Mouse (Mus musculus) adrenal gland, postnatal 4 days (tissue): ENCODE measurements around the gene Arvcf. TPM values are rescaled to one million over a fixed set of nuclear protein-coding genes. Genes with fewer than 3 reads are reported as not detected.

Source experiments
- DNase-seq, 2 experiments: peaks; one replicate each; pipeline ENCODE4 v3.0.0; 2021 to 2022; ENCODE audit warnings: low spot score in 2 of 2, mixed read lengths in 2 of 2
- total RNA-seq, 2 experiments: library from RNA; stranded (reverse); gene quantifications; 2 replicates each; pipeline ENCODE4 v1.2.3; 2021

Arvcf gene
- total RNA-seq, 2 experiments from 2014 or later = 56.9 to 59.4 TPM

DNA sequence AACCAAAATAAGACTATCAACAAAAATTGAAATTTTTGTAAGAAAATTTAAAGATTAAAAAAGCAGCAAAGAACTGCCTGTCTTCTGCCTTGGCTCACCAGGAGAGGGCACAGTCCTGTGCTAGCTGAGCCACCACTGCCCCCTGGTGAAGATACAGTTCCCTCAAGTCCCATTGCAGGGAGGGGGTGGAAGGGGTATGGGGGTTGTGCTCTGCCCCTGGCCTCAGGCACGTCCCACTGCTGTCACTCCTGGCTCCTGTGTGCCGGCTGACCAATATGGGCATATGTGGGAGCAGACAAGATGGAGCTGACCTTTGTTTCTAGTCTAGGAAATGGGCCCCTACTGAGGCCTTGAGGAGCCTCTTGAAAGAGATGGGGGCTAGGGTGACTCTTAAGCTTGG is 58.3 kb downstream of the Arvcf start:
- DNase-seq = peak in 1 of 2 experiments; percentile 44

DNA sequence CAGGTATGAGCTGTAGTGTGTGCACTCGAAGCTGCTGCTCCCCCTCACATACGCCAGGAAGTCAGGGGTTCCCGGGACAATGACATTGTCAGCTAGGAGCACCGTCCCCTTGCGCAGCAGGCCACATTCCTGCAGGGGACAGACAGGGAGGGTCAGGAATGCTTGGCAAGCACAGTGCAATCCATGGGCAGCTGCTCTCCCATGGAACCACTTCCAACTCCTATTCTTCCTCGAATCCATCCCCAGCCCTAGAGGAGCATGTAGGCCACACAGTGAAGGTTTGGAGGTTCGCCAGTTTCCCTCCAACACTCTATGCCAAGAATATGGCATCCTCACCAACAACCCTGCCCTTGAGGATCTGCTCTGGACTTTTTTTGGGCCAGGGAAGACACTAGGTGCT is 59.9 kb downstream of the Arvcf start:
- no peak for DNase-seq

DNA sequence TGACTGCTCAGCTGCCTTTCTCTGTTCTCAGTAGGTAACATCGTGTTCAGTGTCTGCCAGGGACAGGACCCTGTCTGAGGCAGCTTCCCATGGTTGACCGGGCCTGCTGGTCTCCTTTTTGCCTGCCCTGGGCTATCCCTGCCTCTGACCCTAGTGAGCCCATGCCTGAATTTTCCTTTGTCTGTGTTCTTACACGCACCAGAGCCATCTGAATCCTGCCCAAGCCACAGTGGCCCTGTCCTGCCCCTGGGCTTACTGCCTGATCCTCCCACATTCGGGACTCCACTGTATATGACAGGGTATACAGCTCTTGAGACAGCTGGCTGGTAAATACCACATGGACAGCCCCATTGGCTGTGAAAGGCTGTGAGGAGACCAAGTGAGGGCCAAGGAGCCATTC is 61.8 kb downstream of the Arvcf start:
- no peak for DNase-seq

DNA sequence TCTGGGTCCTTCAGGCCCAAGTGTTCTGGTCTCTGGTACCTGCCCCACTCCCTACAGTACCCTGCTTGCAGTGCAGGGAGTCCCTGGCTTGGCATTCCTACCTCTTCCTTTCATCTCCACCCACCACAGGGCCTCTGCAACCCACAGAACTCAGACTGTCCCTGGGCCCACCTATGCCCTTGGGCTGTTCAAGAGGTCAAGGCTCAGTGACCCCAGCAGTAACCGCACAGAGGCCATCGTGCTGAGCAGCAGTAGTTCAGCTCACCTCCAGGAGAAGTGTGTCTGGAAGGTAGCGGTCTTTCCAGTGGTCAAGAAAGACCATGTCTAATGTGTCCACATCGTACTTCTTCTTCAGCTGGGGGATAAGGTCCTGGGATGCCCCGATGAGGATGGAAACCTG is 62.4 kb downstream of the Arvcf start:
- DNase-seq = no peak

DNA sequence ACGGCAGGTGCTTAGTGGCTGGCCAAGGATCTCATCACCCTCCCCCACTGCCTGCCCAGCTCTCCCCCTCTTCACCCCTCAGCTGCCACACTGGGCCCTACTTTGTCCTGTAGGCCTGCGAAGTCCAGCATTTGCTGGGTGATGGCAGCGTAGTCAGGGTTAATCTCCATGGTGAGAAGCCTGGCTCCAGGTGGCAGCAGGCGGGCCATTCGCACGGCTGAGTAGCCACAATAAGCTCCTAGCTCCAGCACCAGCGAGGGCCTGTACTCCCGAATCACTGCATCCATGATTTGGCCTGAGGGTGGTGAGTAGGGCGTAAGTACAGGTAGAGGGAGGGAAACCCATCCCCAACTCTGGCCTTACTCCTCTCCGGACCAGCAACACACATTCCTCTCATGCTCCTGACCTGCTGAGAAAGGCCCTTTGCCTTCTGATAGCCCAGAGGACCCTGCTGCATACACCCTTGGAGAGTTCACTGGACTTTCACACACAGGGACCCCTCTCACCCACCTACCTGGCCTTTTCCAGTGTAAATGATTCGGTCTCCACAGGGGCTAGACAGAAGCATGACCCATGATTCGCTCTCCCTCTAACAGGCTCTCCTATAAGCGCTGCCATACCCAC is 63.2 kb downstream of the Arvcf start:
- DNase-seq = no peak

DNA sequence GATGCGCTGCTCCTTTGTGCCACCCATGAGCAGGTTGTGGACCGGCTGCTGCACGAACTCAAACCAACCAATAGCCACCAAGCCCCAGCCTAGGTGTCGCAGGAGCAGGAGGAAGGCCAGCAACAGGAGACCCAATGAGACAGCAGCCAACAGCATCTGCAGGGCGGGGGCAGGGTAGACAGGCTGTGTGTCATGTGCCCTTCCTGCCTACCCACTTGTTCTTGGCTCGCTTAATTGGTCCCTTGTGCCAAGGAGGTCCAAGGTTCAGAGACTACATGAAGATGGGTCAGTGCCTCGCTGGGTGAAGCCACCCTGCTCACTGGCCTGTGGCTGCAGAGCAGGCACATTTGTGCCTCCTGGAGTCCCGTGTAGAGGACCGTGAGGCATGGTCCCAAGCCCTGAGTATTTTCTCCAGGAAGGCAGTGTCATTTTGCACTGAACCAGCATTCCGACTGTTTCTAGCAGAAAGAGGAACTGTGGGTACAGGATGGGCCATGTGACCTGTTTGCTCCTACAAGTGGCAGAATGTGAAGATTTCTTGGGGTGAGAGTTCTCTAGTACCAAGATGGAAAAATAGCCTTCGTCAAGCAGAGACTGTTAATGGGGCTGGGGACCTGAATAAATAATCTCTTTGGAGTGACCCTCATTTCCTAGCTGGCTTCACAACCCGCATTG is 64.0 kb downstream of the Arvcf start:
- DNase-seq = no peak

DNA sequence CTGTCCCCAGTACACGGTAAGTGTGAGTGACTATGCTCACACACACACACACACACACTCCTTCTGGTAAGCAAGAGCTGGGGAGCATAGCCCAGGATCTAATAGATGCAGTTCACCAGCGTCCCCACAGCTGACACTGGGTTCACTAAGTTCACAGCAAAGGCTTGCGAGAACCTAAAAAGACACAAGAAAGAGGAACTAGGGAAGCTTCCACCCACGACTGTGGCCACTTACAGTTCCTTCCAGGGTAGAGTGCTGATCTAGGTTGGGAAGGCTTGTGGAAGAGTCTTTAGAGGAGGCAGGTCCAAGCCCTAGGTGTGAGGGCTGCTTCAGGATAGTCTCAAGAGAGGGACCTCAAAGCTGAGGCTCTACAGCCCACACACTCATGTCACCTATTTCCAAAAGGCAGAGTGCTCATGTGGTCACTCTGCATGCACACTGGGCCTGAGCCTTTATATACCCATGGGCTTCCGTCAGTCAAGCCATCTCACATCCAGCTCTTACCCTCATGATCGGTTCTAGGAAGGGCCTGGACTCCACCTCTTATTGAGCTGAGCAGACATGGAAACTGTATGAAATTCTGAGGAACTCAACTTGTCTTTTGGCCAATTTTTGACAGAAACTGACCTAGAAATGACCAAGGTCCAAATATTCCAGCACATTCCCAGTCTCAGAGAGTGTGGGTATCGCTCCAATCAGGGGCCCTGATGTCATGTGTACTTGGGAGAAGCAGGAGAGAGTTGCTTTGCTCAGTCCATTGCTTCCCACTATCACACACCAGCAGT is 65.2 kb downstream of the Arvcf start:
- DNase-seq = no peak

DNA sequence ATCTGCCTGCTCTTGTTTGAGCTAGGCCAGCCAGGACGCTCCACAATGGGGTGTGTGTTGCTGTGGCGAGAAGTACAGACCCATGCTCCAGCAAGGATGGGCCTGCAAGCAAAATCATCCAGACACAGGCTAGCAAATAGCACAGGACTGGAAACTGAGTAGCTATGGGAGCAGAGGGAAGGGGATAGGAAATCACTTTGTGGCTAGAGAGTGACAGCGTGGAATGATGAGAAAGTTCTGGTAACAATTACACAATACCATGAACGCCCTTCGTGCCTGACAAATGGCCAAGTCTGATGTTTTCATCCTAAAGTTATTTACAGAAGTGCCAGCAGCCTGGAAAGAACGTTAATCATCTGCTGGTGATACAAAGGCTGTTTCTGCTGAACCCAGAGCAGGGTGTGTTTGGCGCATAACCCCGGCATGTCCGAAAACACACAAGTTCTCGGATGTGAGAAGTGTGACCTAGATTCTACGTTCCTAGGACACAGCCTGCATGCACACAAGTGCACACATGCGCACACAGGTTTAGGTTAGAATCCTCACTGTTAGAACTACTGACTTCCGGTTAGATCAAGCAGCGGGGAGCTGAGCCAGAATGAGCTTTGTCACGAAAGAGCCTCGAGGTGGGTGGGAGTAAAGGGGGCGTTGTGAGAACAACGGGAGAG is 68.2 kb downstream of the Arvcf start:
- no peak for DNase-seq

DNA sequence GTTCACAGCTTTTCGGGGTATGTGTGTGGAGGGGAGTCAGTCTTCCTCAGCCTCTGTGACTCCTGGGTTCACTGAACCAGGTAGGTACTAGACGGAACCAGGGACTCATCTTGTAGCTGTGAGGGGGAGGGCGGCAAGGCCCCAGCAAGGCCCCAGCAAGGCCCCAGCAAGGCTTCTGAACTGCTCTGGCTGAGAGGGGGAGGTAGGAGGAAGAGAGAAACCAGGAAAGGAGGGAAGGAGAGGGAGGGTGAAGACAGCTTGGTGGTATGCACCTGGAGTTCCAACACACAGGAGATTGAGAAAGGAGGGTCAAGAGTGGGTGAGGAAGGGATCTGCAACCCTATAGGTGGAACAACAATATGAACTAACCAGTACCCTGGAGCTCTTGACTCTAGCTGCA is 68.9 kb downstream of the Arvcf start:
- no peak for DNase-seq

DNA sequence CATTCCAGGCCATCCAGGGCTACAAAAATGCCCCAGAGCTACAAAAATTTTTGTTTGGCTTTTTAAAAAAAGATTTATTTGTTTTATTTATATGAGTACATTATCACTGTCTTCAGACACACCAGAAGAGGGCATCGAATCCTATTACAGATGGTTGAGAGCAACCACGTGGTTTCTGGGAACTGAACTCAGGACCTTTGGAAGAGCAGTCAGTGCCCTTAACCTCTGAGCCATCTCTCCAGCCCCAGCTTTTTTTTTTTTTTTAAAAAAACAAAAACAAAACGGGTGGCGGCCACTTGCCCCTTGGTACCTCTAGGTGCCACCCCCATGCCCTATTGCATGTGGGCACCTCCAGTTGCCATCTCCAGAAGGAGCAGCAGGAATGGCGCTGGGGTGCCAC is 69.5 kb downstream of the Arvcf start:
- DNase-seq = no peak

DNA sequence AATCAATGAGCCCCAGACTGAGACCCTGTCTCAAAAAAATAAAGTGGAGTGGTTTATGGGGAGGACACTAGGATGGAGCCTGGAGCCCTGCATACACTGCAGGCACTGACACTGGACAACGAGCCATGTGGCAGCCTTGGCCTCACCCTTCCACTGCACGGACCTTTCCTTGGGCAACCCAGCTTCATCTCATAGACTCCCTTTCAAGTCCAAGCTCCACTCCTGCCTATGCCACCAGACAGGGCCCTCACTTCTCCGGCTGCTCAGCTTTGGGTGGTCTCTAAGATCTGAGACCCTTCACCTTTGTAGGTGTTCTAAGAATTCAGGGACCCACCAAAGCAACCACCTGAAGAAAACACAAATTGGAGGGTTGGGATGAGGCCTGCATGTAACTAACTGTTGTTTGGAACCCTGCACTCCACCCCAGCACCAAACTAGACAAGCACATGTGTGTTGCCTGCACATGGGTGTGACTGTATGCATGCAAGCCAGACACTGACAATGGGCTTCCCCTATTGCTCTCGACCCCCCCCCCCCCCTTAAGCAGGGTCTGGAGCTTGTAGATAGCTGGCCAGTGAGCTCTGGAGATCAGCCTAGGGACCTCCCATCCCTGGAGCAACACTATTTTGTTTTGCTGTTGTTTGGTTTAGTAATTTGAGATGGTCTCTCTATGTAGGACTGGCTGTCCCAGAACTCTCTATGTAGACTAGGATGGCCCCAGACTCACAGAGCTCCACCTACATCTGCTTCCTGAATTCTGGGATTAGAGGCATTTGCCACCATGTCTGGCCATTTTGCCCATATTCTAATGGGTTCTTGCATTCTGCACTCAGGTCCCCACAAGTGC is 71.0 kb downstream of the Arvcf start:
- no peak for DNase-seq

DNA sequence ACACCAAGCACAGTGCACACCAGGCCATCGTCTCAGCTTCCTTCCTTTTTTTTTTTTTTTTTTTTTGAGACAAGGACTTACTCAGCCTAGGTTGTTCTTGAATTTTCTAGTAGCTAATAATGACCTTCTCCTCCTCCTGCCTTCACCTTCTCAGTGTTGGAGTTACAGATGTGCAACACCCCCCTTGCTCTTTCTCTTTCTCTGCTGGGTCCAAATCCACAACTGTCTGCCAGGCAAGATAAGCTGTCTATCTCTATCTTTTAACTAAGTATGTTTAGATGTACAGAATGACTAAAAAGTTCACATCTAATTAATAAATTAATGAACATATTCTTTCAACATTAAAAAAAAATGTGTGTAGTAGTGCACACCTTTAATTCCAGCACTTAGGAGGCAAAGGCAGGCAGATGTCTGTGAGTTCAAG is 71.6 kb downstream of the Arvcf start:
- no peak for DNase-seq

DNA sequence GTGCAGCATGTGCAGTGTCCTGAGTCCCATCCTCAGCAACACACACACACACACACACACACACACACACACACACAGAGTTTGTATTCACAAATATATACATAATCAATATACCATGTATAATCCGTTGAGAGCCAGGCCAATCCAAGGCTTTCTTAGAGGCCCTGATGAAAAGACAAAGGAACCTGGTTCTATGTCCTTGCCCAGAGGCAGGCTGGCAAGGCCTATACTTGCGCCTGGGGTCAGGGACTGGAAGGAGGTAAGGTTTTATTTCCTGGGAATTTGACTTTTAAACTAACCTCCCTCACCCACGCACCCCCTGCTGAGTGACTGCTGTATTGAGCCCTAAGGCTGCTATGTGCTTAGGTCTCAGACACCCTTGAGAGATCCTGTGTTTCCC is 72.6 kb downstream of the Arvcf start:
- no peak for DNase-seq

DNA sequence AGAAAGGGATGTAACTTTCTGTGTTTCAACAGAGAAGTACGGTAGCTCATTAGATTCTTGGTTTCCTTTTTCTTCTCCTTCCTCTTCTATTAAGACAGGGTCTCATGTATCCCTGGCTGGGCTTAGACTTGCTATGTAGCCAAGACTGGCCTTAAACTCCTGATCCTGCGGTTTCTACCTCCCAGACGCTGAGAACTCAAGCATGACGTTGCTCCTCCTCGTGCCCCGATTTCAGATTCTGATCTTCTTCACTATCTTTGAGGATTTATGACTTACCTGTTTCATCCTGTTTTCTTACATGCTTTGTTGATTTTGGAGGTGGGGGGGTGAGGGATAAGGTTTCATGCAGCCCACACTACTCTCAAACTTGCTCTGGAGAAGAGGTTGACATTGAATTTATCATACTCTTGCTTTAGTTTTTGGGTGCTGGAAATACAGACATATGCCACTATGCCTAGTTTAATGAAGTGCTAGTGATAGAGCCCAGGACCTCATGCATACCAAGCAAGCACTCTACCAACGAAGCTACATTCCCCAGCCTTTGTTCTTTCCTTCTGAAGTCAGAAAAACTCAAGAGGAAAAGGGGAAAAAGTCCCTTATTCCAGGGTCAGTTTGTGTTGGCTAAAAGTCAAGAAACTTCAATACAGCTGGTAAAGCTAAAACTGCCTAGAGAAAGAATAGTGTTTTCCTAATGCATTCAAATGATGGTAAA is 75.4 kb downstream of the Arvcf start:
- no peak for DNase-seq

DNA sequence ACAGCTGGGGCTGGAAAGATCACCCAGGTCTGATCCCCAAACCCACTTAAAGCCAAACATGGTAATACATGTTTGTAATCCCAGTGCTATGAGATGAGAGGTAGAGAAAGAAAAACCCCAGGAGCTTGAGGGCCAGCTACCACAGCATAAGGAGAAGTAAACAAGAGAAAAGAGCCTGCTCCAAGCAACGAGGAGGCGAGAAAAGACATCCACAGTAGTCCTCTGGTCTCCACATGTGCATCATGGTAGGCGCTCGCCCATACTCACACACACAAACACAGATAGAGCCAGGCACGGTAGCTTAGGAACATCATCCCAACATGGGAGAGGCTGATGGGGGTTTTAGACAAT is 75.9 kb downstream of the Arvcf start:
- DNase-seq = no peak

DNA sequence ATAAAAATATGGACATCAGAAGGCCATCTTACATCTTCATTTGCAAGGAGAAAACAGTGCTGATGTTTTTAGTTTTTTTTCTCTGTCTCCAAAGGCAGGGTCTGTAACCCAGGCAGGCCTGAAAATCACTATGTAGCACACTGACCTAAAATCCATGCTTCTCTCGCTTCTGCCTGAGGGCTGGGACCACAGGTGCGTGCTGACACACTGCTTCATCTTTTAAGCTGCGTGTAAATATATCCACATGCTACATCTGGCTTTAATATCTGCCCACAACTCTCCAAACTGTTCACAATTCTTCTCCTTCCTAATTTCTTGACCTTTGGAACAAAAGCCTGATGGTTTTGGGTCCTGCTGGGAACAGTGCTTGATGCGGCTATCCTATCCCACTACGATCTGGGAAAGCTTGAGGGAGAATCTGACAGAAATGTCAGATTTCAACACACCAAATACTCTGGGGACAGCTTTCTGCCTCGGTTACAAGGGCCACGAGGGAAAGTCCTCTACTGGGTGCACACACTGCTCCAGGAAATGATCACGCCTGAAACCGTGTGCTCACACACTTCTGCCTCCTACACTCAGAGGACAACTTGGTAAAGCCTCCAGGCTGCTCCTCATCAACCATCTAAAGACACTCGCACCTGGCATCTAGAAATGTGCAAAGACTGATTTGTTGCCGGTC is 76.5 kb downstream of the Arvcf start:
- no peak for DNase-seq

DNA sequence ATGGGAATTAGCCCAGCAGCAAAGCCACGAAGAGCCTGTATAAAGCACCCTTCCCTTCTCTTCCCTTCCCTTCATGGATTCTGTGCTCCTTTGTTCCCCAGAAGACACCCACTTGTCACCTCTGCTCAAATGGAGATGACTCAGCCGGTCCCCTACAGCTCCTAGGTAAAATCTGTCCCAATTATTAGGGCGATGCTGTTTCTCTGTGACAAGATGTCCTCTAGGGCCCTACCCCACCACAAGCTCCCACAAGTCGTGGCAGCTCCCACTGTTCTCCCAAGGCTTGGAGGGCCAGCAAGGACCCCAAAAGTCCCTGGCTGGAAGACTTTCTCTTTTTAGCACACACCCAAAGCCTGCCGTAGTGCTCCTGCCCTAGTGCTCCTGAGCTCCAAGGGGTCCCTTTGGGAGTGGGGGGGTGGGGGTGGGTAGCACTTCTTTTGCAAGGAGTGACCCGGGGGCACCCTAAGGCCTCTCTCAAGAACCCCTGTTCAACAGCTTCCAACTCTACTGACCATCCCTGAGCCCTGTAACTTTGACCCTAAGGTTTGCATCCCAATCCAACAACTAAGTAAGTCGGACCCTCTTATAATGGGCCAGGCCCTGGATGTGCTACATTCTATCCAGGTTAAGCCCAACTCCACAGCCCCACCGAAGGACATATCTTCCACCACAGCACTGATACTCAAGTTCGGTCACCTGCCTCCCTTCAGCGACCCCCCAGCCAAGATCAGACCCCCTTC is 77.7 kb downstream of the Arvcf start:
- no peak for DNase-seq

DNA sequence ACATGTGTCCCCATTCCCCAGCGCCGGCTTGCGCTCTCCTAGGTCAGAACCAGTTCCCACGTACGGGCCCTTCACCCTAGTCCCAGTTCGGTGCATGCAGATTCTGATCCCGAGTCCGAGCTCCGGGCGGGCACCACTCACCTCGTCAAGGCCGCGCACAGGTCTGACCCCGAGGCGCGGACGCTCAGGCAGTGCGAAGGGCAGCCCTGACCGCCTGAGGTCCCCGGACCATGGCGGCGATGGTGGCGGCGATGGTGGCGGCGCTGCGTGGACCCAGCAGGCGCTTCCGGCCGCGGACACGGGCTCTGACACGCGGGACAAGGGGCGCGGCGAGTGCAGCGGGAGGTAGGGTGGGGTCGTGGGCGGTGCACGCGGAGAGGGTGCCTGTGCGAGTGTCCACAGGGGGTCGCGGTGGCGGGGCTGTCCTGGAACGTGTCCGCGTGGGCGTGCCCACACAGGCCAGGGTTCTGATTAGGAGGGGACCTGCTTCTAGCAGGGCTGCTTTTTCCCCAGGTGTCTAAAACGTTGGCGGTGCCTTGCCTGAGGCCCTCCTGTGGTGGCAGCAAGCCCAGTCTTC is 78.3 kb downstream of the Arvcf start, which contains the start of gene Txnrd2:
Gene Txnrd2, plus strand, starts transcription at position 170 of the 577 bp plus-strand sequence.
- peak; percentile 57 to 61 for DNase-seq
